Mouse (Mus musculus): Measurements from ENCODE around the gene Prss56.

Prss56 gene

DNA sequence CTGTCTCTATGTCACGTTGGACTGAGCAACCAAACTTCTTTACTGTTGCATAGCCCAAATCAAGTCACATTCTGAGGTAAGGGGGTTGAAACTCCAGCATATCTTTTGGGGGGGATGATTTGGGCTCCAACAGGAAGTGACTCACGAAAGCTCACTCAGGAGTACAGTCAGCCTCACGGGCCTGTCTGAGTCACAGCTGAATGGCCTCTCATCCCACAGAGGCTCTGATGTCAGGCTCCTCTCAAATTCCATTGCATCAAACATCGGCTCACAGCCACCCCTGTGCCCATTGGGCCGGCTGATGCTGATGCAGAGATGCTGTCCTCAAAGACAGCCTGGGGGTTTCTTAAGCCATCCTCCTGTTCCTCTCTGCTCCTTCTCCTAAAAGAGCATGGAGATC, 2.2 kb upstream of the Prss56 start:
- in situ Hi-C loops (cut with MboI; ENCODE audit: low pct_unique_long_range_greater_than_20kb in 1 of 2, low sequenced_read_pairs in 2 of 2, unreplicated experiment in 1 of 2) = loop anchor here in 1 of 2 experiments (25.0 kb wide), 1 partner anchor 481 kb away; no protein-coding TSS in a partner anchor

DNA sequence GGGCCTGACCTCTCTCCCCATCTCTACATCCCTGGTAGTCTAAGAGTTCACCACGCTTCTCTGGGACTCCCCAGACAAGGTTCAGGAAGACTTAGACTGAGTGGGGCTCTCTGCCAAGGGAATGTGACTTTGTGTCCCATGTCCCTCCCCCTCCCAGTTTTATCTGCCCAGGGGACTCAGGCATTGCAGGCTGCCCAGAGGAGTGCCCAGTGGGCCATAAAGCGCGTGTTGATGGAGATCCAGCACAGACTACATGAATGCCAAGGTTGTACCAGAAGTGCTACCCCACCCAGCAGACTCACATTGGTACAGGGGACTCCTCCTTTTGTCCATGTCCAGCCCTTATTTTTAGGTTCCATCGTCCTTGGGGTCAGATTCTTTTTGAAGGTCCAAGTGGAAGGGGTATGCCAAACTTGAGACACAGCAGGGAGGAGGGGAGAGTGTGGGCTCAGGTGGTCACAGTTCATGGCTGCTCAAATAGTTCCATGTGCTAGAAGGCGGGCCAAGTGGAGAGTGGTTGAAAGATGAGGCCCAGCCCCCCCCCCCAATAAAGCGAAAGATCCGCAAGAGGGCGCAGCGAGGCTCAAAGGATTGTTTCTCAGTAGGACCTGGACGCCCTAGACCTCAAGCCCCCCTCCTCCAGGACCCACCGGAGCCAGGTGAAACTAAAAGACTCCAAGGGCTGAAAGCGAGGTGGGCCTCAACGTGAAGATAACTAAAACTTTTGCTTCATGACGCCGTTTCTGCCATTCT, 1.1 kb downstream of the Prss56 start:
- in situ Hi-C loops (cut with MboI; ENCODE audit: low pct_unique_long_range_greater_than_20kb in 1 of 2, low sequenced_read_pairs in 2 of 2, unreplicated experiment in 1 of 2) = loop anchor here in 1 of 2 experiments (25.0 kb wide), 1 partner anchor 478 kb away; no protein-coding TSS in a partner anchor

DNA sequence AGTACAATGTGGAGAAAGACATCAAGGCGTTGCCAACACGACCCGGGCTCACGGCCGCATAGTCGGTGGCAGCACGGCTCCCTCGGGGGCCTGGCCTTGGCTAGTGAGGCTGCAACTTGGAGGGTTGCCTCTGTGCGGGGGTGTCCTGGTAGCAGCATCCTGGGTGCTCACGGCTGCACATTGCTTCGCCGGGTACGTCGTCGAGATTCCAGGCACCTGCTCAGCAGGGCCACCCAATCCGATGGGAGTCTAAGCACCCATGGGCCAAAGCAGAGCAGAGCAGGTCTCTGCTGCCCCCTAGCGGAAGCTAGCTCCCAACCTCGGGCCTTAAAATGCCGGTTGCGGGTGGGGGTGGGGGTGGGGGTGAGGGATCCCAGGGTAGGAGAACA, 1.6 kb downstream of the Prss56 start:
- in situ Hi-C loops (cut with MboI; ENCODE audit: low pct_unique_long_range_greater_than_20kb in 1 of 2, low sequenced_read_pairs in 2 of 2, unreplicated experiment in 1 of 2) = loop anchor here in 1 of 2 experiments (25.0 kb wide), 1 partner anchor 478 kb away; no protein-coding TSS in a partner anchor

DNA sequence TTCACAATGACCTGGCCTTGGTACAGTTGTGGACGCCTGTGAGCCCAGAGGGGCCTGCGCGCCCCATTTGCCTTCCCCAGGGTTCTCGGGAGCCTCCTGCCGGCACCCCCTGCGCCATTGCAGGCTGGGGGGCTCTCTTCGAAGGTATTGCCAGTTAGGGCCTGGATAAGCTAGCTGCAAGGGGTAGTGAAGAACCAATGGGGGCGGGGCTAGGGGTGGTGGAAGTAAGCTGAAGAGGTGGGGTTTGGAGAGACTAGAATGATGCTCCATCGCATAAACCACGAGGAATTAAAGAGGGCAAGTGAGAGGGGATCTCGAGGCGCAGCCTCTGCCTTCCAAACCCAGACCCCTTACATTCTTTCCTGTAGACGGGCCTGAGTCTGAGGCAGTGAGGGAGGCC, 2.4 kb downstream of the Prss56 start:
- in situ Hi-C loops (cut with MboI; ENCODE audit: low pct_unique_long_range_greater_than_20kb in 1 of 2, low sequenced_read_pairs in 2 of 2, unreplicated experiment in 1 of 2) = loop anchor here in 1 of 2 experiments (25.0 kb wide), 1 partner anchor 477 kb away; no protein-coding TSS in a partner anchor

DNA sequence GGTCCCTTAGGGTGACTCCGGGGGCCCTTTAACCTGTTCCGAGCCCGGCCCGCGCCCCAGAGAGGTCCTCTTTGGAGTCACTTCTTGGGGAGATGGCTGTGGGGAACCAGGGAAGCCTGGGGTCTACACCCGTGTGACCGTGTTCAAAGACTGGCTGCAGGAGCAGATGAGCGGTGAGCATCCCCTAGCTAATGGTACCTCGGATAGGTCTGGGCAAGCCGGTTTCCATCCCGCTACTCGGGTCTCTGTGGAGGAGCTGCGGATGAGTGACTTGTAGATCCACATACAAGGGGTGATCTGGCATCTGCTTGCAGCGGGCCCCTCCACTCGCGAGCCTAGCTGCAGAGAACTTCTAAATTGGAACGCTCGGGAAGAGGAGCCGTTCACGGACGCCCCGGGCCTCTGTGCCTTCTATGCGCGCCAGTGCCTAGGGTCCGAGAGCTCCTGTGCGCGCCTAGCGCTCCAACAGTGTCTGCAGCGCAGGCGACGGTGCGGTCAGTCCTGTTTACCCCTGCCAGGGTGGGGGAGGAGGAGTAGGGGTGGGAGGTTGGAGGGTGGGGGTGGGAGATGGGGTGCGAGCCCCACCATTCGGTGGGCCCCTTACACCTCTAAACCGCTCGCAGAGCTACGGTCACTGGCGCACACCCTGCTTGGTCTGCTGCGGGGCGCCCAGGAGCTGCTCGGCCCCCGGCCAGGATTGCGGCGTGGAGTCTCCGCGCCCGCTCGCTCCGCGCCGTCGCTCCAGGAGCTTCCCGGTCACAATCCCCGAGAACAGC, 3.3 kb downstream of the Prss56 start:
- in situ Hi-C loops (cut with MboI; ENCODE audit: low pct_unique_long_range_greater_than_20kb in 1 of 2, low sequenced_read_pairs in 2 of 2, unreplicated experiment in 1 of 2) = loop anchor here in 1 of 2 experiments (25.0 kb wide), 1 partner anchor 476 kb away; no protein-coding TSS in a partner anchor

DNA sequence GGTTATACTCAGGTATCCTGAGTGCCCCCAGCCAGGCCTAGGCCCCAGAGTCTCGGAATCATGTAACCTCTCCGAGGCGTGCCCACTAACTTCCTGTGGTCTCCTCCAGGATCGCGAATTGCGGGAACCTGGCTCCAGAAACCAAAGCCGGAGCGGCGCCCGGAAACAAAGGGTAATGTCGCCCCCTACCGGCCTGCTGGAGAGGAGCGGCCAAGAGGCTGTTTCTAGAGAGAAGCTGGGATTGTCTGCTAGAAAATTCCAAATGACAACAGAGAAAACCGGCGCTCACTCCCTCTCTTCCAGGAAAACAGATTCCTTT, 3.9 kb downstream of the Prss56 start:
- in situ Hi-C loops (cut with MboI; ENCODE audit: low pct_unique_long_range_greater_than_20kb in 1 of 2, low sequenced_read_pairs in 2 of 2, unreplicated experiment in 1 of 2) = loop anchor here in 1 of 2 experiments (25.0 kb wide), 1 partner anchor 475 kb away; no protein-coding TSS in a partner anchor

DNA sequence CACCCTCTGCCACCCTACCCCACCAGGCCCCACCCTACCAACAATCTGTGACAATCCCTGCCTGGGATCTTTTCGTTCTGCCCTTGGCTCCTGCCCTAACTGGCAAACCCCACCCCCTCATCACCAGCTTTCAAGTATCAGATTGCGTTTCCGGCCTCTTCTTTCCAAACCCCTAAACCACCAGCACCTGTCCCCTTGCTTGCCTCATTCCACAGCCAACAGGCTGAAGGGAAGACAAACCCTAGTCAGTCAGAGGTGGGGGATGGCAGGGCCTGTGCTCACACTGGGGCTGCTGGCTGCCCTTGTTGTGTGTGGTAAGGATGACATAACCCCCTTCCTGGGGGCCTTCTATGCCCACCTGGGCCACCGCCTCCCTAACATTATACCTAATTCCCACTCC, 7.3 kb downstream of the Prss56 start, which contains the start of gene Chrnd:
Gene Chrnd, plus strand, starts transcription at position 179 of the 400 bp plus-strand sequence.
- in situ Hi-C loops (cut with MboI; ENCODE audit: low pct_unique_long_range_greater_than_20kb in 1 of 2, low sequenced_read_pairs in 2 of 2, unreplicated experiment in 1 of 2) = loop anchor here in 1 of 2 experiments (25.0 kb wide), 1 partner anchor 472 kb away; no protein-coding TSS in a partner anchor

DNA sequence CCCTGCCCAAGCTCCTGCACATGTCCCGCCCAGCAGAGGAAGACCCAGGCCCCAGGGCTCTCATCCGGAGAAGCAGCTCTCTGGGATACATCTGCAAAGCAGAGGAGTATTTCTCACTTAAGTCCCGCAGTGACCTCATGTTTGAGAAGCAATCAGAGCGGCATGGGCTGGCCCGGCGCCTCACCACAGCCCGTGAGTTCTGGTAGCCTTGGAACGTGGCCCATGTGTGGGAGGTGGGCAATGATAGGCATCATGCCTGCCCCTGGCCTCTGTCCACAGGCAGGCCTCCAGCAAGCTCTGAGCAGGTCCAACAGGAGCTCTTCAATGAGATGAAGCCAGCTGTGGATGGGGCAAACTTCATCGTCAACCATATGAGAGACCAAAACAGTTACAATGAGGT, 14.2 kb downstream of the Prss56 start:
- in situ Hi-C loops (cut with MboI; ENCODE audit: low pct_unique_long_range_greater_than_20kb in 1 of 2, low sequenced_read_pairs in 2 of 2, unreplicated experiment in 1 of 2) = loop anchor here in 1 of 2 experiments (25.0 kb wide), 1 partner anchor 465 kb away; no protein-coding TSS in a partner anchor

DNA sequence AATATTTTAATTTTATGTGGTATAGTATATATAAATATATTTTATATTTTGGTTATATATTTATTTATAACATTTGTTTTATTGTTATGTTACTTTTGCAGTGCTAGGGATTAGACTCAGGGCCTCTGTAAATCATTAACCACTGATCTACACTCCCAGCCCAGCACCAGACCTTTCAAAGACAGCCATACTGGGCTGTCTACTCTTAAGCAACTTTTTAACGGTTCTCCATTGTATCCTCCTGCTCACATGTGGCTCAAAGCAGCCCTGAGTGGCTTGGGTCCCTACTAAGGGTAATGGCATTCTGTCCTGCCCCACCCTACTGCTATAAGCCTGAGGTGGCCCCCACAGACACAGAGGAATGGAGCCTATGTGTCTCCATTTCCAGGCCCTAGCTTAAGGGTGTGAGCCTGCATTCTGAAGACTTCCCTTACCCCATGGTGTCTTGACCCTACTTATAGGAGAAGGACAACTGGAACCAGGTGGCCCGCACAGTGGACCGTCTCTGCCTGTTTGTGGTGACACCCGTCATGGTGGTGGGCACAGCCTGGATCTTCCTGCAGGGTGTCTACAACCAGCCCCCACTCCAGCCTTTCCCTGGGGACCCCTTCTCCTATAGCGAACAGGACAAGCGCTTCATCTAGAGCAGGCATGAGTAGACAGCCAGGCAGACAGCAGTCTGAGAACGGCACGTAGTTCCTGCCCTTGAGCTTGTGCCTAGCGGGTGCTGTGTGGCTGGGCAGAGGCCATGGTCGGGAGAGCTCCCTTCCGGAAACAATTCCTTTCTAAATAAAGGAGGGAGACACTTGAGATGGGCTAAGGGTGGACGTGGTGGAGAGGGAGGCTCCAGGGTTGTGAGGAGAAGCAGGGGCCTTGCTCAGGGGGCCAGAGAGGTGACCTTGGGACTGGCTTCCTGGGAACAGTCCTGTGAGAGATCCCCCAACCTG, 15.3 kb downstream of the Prss56 start:
- in situ Hi-C loops (cut with MboI; ENCODE audit: low pct_unique_long_range_greater_than_20kb in 1 of 2, low sequenced_read_pairs in 2 of 2, unreplicated experiment in 1 of 2) = loop anchor here in 1 of 2 experiments (25.0 kb wide), 1 partner anchor 464 kb away; no protein-coding TSS in a partner anchor

DNA sequence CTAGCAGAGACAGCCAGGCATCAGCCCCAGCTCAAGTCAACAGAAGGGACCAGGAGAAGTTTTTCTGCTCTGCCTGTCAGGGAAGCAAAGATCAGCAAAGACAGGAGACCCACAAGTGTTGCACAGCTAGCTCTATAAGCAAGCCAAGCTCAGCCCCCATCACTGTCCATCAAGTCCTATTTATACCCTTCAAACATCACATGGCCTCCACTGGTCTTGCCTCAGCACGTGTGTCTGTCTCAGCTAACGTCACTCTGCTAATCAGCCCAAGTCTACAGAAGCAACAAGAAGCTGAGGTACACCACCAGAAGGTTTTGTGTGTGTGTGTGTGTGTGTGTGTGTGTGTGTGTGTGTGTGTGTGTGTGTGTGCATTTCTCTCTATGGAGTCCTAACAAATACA, 17.7 kb downstream of the Prss56 start:
- in situ Hi-C loops (cut with MboI; ENCODE audit: low pct_unique_long_range_greater_than_20kb in 1 of 2, low sequenced_read_pairs in 2 of 2, unreplicated experiment in 1 of 2) = no loop called here

DNA sequence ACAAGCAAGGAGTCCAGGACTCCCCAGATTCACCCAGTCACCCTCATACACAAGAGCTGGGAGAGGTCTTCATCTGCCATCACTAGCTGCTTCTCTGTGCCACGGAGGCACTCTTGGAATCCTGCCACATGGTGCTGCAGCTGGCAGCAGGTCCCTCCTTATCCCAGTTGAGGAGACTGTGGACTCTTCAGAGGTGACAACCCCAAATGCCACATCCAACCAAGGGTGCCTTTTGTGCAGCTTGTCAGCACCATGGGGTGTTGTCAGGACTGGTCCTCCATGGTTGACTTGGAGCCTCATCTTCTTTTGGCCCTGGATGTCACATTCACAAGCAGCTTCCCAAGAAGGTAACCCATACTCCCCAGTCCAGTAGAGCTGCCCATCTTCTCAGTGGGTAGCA, 18.7 kb downstream of the Prss56 start:
- in situ Hi-C loops (cut with MboI; ENCODE audit: low pct_unique_long_range_greater_than_20kb in 1 of 2, low sequenced_read_pairs in 2 of 2, unreplicated experiment in 1 of 2) = no loop called here

DNA sequence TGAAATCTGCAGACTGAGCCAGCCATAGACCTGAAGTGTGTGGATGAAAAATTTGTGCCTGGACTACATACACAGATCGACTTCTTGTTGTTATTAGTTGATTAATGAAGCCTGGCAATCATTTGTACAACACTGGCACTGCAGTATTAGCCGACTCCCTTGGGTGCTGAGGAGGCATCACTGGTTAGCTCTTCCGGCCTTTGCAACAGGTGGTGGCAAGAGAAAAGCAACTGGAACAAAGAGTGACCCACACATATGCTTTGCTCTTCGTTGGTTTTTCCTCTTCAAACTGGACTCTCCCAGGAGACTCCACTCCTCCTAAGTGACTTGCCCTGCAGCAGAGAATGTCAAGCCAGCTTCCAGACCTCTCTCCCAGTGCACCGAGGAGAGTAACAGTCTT, 20.7 kb downstream of the Prss56 start:
- in situ Hi-C loops (cut with MboI; ENCODE audit: low pct_unique_long_range_greater_than_20kb in 1 of 2, low sequenced_read_pairs in 2 of 2, unreplicated experiment in 1 of 2) = no loop called here

DNA sequence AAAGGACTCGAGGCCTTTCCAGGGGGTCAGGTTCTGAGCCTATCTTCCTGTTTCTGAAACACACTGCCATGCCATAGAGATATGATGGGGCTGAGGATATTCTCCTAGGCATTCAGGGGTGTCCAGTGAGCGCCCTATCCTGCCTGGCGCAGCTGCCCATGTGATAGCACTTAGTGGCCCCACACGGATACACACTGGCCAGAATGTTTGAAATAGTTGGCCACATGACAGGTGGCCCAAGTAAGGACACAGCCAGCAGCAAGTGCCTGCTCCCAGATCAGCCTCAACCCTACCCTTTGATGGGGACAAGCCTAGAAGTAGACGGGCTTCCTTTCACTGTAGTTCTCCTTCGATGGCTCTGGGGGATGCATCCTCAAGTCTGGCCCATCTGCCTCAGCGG, 21.4 kb downstream of the Prss56 start, which contains the start of gene Chrng:
Gene Chrng, plus strand, starts transcription at position 193 of the 400 bp plus-strand sequence.
- in situ Hi-C loops (cut with MboI; ENCODE audit: low pct_unique_long_range_greater_than_20kb in 1 of 2, low sequenced_read_pairs in 2 of 2, unreplicated experiment in 1 of 2) = no loop called here

DNA sequence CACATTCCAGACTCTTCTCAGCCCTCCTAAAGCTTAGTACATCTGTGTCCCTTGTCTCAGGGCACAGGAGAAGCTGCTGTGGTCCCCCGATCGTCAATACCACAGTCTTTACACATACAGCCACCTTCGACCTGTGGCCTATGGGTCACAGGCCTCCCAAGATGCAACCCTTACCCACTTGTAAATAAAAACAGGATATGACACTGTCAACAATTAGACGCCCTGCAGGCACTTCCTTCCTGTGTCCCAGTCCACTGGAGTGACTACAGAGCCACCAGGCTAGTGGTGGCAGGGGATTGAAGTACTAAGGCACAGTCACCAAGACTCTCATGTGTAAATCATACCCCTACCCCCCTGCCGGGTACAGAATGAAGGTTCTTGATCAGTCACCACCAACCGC, 21.9 kb downstream of the Prss56 start:
- in situ Hi-C loops (cut with MboI; ENCODE audit: low pct_unique_long_range_greater_than_20kb in 1 of 2, low sequenced_read_pairs in 2 of 2, unreplicated experiment in 1 of 2) = no loop called here

DNA sequence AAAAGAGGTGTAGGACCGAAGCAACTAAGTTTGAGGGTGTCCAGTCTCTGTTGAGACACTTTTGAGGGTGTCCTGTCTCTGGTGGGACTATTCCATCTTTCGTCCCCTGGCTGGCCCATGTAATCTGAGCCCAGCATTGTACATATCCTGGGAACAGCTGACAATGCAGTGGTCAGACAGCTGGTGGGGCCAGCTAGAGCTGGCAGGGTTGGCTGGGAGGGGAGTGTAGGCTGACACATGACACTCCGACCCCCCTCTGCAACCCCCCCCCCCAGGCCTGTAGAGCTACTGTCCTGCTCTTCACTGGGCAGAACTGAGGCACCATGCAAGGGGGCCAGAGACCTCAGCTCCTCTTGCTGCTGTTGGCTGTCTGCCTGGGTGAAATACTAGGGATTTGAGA, 22.4 kb downstream of the Prss56 start:
- in situ Hi-C loops (cut with MboI; ENCODE audit: low pct_unique_long_range_greater_than_20kb in 1 of 2, low sequenced_read_pairs in 2 of 2, unreplicated experiment in 1 of 2) = no loop called here

DNA sequence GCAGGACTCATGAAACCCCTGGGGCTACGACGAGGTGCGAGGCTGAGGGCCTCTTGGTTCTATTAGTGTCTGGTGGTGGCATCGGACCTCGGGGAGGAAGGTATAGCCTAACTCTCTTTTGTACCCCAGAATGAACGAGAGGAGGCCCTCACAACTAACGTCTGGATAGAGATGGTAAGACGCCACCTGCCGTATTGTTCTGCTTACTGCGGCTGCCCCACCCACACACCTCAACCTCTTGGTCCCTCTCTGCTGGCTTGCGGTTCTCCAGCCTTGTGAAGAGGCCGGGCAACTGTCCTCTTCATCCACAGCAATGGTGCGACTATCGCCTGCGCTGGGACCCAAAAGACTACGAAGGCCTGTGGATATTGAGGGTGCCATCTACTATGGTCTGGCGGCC, 23.2 kb downstream of the Prss56 start:
- in situ Hi-C loops (cut with MboI; ENCODE audit: low pct_unique_long_range_greater_than_20kb in 1 of 2, low sequenced_read_pairs in 2 of 2, unreplicated experiment in 1 of 2) = no loop called here

DNA sequence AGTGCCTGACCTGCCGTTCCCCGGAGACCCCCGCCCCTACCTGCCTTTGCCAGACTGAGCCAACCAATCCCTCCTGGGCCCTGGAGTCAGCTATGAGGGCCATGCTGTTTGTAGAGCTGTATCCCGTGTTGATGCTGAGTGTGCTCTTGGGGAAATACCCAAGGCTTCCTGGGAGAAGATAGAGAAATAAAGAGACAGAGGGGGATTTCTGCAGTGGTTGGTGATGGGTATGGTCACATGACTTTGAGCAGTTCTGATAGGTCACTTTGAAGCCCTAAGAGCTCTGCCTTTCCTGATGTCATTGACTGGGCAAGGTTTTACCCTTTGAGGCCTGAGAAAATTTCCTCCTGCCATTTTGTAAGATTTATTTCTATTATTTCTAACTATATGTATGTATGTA, 28.3 kb downstream of the Prss56 start:
- in situ Hi-C loops (cut with MboI; ENCODE audit: low pct_unique_long_range_greater_than_20kb in 1 of 2, low sequenced_read_pairs in 2 of 2, unreplicated experiment in 1 of 2) = no loop called here
